8 mouse cellular contexts compared by ENCODE assay signal in genomic region chr13:29984286-29985100, GRCm38 (mm10). TPM values are rescaled to one million over a fixed set of nuclear protein-coding genes. Genes with fewer than 3 reads are reported as not detected.
A peak's percentile ranks its signal among the peaks of the same experiment; 100 is the strongest.
DNase-seq lines count a peak whose midpoint lies in the region; ATAC-seq and TF ChIP-seq lines count a peak whose summit lies in the region.

No protein-coding gene starts in this region.

- H3K9me3 ChIP-seq in intestine, postnatal 0 days (ENCODE audit: control insufficient read depth) = no peaks in the 10 kb centered on the region
- H3K9me3 ChIP-seq in limb, embryonic 11.5 days (ENCODE audit: control insufficient read depth, low read length) = no peaks in the 10 kb centered on the region
- H3K9me3 ChIP-seq in midbrain, embryonic 12.5 days = no peaks in the 10 kb centered on the region

- H3K9ac ChIP-seq in intestine, postnatal 0 days (ENCODE audit: low read depth, low read length) = peak overlapping the region; percentile 91
- H3K9ac ChIP-seq in limb, embryonic 11.5 days (ENCODE audit: low read length) = peak overlapping the region; percentile 100
- peak overlapping the region; percentile 98 for H3K9ac ChIP-seq in midbrain, embryonic 12.5 days (replicated peaks)

- TF ChIP-seq CTCF in intestine, postnatal 0 days (IDR thresholded peaks at IDR 0.05; ENCODE audit: low read depth) = peak; percentile 21

- H3K4me3 ChIP-seq in intestine, postnatal 0 days (ENCODE audit: low read depth, low read length) = peak overlapping the region; percentile 94
- H3K4me3 ChIP-seq in limb, embryonic 11.5 days (ENCODE audit: low read depth, low read length) = peak overlapping the region; percentile 97
- H3K4me3 ChIP-seq in midbrain, embryonic 12.5 days = peak overlapping the region; percentile 93

- H3K27me3 ChIP-seq in intestine, postnatal 0 days (replicated peaks; ENCODE audit: control insufficient read depth, insufficient read depth, low read length) = no peaks in the 10 kb centered on the region
- no peaks in the 10 kb centered on the region for H3K27me3 ChIP-seq in limb, embryonic 11.5 days (ENCODE audit: control insufficient read depth, insufficient read depth, low read length)
- no peaks in the 10 kb centered on the region for H3K27me3 ChIP-seq in midbrain, embryonic 12.5 days

- peak; percentile 87 to 93 for DNase-seq in adrenal gland, adult (ENCODE audit: inconsistent age in 2 of 2, low spot score in 1 of 2)
- peak; percentile 82 for DNase-seq in embryo, embryonic 10.5 days (ENCODE audit: low spot score)
- peak; percentile 84 for DNase-seq in limb, embryonic 11.5 days (ENCODE audit: low spot score)
- peak; percentile 57 for DNase-seq in skeletal muscle tissue, adult 2 months (ENCODE audit: low read depth, low spot score)

- 0 out of 2 replicates have a peak, but pooled peaks cover 2% of the 10 kb centered on the region for H3K4me1 ChIP-seq in intestine, postnatal 0 days (replicated peaks; ENCODE audit: control insufficient read depth, insufficient read depth, low read length)
- H3K4me1 ChIP-seq in limb, embryonic 11.5 days (ENCODE audit: control insufficient read depth, insufficient read depth, low read length) = no peaks in the 10 kb centered on the region
- peaks cover 23% of the 10 kb centered on the region for H3K4me1 ChIP-seq in midbrain, embryonic 12.5 days

- peak; percentile 42 for ATAC-seq in granulocyte monocyte progenitor cell, adult 5-6 weeks (replicated peaks; ENCODE audit: poor library complexity, severe bottlenecking)
- peak; percentile 6 for ATAC-seq in intestine, postnatal 0 days
- peak; percentile 42 for ATAC-seq in limb, embryonic 11.5 days (ENCODE audit: insufficient number of reproducible peaks, low FRiP score, low TSS enrichment, low read depth)
- peak; percentile 38 for ATAC-seq in midbrain, embryonic 12.5 days (ENCODE audit: low FRiP score, low read depth)
- ATAC-seq in erythroid progenitor cell, adult 5-6 weeks (replicated peaks; ENCODE audit: low FRiP score, poor library complexity, severe bottlenecking) = no peak

- H3K27ac ChIP-seq in intestine, postnatal 0 days (ENCODE audit: low read depth, low read length) = peak overlapping the region; percentile 91
- H3K27ac ChIP-seq in limb, embryonic 11.5 days (replicated peaks; ENCODE audit: low read depth, low read length) = peak overlapping the region; percentile 99
- peak overlapping the region; percentile 97 for H3K27ac ChIP-seq in midbrain, embryonic 12.5 days (replicated peaks)

- no peaks in the 10 kb centered on the region for H3K36me3 ChIP-seq in intestine, postnatal 0 days (ENCODE audit: control insufficient read depth, insufficient read depth)
- H3K36me3 ChIP-seq in limb, embryonic 11.5 days (ENCODE audit: control insufficient read depth, insufficient read depth, low read length) = no peaks in the 10 kb centered on the region
- 0 out of 2 replicates have a peak, but pooled peaks cover 5% of the 10 kb centered on the region for H3K36me3 ChIP-seq in midbrain, embryonic 12.5 days

- peak overlapping the region; percentile 99 for H3K4me2 ChIP-seq in intestine, postnatal 0 days (replicated peaks; ENCODE audit: low read depth)
- H3K4me2 ChIP-seq in limb, embryonic 11.5 days (ENCODE audit: low read depth, severe bottlenecking) = peak overlapping the region; percentile 78
- H3K4me2 ChIP-seq in midbrain, embryonic 12.5 days (replicated peaks) = peak overlapping the region; percentile 87

- WGBS in intestine, postnatal 0 days = 0% methylated on average over 41 of the region's 69 CpGs
- under 1% methylated on average over 30 of the region's 69 CpGs for WGBS in limb, embryonic 11.5 days
- under 1% methylated on average over 45 of the region's 69 CpGs for whole genome bisulfite sequencing in midbrain, embryonic 12.5 days

RNA-seq across cellular contexts. Expression of gene E2f3, which starts 1.4 kb away (rescaled TPM):
- 19.8 and 22.6 TPM in 2 replicates for total RNA-seq in granulocyte monocyte progenitor cell, adult 5-6 weeks (2014; fragmentation: Nextera tagmentation)
- 8.7 and 11.2 TPM in 2 replicates for total RNA-seq in granulocyte monocyte progenitor cell, adult 5-6 weeks (2017)
- 4.2 and 4.4 TPM in 2 replicates for polyA plus RNA-seq in intestine, postnatal 0 days (2015; fragmentation: Nextera tagmentation; extraction: Ambion mirVana)
- polyA plus RNA-seq in limb, embryonic 11.5 days (2014; fragmentation: Nextera tagmentation; extraction: Ambion mirVana) = 19.0 and 19.6 TPM in 2 replicates
- polyA plus RNA-seq in midbrain, embryonic 12.5 days (2016; fragmentation: Nextera tagmentation; extraction: Ambion mirVana) = 18.0 and 18.2 TPM in 2 replicates
- total RNA-seq in erythroid progenitor cell, adult 5-6 weeks (2015; ENCODE audit: low replicate concordance) = 3.8 and 5.0 TPM in 2 replicates
- total RNA-seq in erythroid progenitor cell, adult 5-6 weeks (2017; ENCODE audit: low replicate concordance) = 6.3 and 7.7 TPM in 2 replicates
